Mouse (Mus musculus): ENCODE data around the gene Depdc1b. TPM values are rescaled to one million over a fixed set of nuclear protein-coding genes. Genes with fewer than 3 reads are reported as not detected.

The Depdc1b gene
- polyA plus RNA-seq, 1 experiment from 2014 or later, result 6.4 TPM

GRCm38 (mm10) chr13:108337340-108337739 lies 21.2 kb downstream of the Depdc1b start:
- H3K36me3 ChIP-seq (ENCODE audit: control insufficient read depth, insufficient read depth), result no peaks in the 10 kb centered on the region
- peaks cover 3% of the 10 kb centered on the region; the same call in 1 of the 2 replicates for H3K4me1 ChIP-seq (ENCODE audit: control insufficient read depth, insufficient read depth, low read length)
- no peak overlapping the region for H3K27ac ChIP-seq (ENCODE audit: low read length)
- ATAC-seq (replicated peaks; ENCODE audit: extremely low read depth, insufficient read depth, low FRiP score), result no peak
- H3K9me3 ChIP-seq (replicated peaks; ENCODE audit: control insufficient read depth, low read length), result no peaks in the 10 kb centered on the region
- no peaks in the 10 kb centered on the region for H3K27me3 ChIP-seq (ENCODE audit: control insufficient read depth, insufficient read depth, low read length)
- no peak overlapping the region for H3K4me2 ChIP-seq (ENCODE audit: low read depth, low read length)
- 89% methylated on average over 6 of the region's 6 CpGs for WGBS
- H3K4me3 ChIP-seq (ENCODE audit: low read length), result no peak overlapping the region
- H3K9ac ChIP-seq (ENCODE audit: low read length), result no peak overlapping the region

GRCm38 (mm10) chr13:108338076-108338836 lies 22.1 kb downstream of the Depdc1b start:
- Histone ChIP-seq H3K9me3 (replicated peaks; ENCODE audit: control insufficient read depth, low read length) (no peaks in the 10 kb centered on the region), H3K27me3 (ENCODE audit: control insufficient read depth, insufficient read depth, low read length) (no peaks in the 10 kb centered on the region), H3K4me2 (ENCODE audit: low read depth, low read length) (no peak overlapping the region), H3K9ac (ENCODE audit: low read length) (no peak overlapping the region), H3K36me3 (ENCODE audit: control insufficient read depth, insufficient read depth) (no peaks in the 10 kb centered on the region), H3K4me3 (ENCODE audit: low read length) (no peak overlapping the region), H3K27ac (ENCODE audit: low read length) (no peak overlapping the region), H3K4me1 (ENCODE audit: control insufficient read depth, insufficient read depth, low read length) (peaks cover 3% of the 10 kb centered on the region; the same call in 1 of the 2 replicates)
- no peak for ATAC-seq (replicated peaks; ENCODE audit: extremely low read depth, insufficient read depth, low FRiP score)
- 73% methylated on average over 7 of the region's 7 CpGs for WGBS

GRCm38 (mm10) chr13:108339907-108340596 lies 23.9 kb downstream of the Depdc1b start:
- Histone ChIP-seq H3K36me3 (ENCODE audit: control insufficient read depth, insufficient read depth) (no peaks in the 10 kb centered on the region), H3K4me2 (ENCODE audit: low read depth, low read length) (no peak overlapping the region), H3K4me1 (ENCODE audit: control insufficient read depth, insufficient read depth, low read length) (peaks cover 3% of the 10 kb centered on the region; the same call in 1 of the 2 replicates), H3K9me3 (replicated peaks; ENCODE audit: control insufficient read depth, low read length) (no peaks in the 10 kb centered on the region), H3K9ac (ENCODE audit: low read length) (no peak overlapping the region), H3K27ac (ENCODE audit: low read length) (no peak overlapping the region), H3K27me3 (ENCODE audit: control insufficient read depth, insufficient read depth, low read length) (no peaks in the 10 kb centered on the region), H3K4me3 (ENCODE audit: low read length) (no peak overlapping the region)
- 73% methylated on average over 10 of the region's 10 CpGs for WGBS
- no peak for ATAC-seq (replicated peaks; ENCODE audit: extremely low read depth, insufficient read depth, low FRiP score)

GRCm38 (mm10) chr13:108341585-108341984 lies 25.5 kb downstream of the Depdc1b start:
- ATAC-seq (replicated peaks; ENCODE audit: extremely low read depth, insufficient read depth, low FRiP score), result no peak
- 76% methylated on average over 7 of the region's 7 CpGs for WGBS

GRCm38 (mm10) chr13:108345756-108346155 lies 29.6 kb downstream of the Depdc1b start:
- H3K9me3 ChIP-seq (replicated peaks; ENCODE audit: control insufficient read depth, low read length), result no peaks in the 10 kb centered on the region
- H3K27me3 ChIP-seq (ENCODE audit: control insufficient read depth, insufficient read depth, low read length), result no peaks in the 10 kb centered on the region
- H3K9ac ChIP-seq (ENCODE audit: low read length), result no peak overlapping the region
- 73% methylated on average over 4 of the region's 4 CpGs for WGBS
- H3K27ac ChIP-seq (ENCODE audit: low read length), result no peak overlapping the region
- no peak overlapping the region for H3K4me2 ChIP-seq (ENCODE audit: low read depth, low read length)
- 0 out of 2 replicates have a peak, but pooled peaks cover 2% of the 10 kb centered on the region for H3K4me1 ChIP-seq (ENCODE audit: control insufficient read depth, insufficient read depth, low read length)
- ATAC-seq (replicated peaks; ENCODE audit: extremely low read depth, insufficient read depth, low FRiP score), result no peak
- no peaks in the 10 kb centered on the region for H3K36me3 ChIP-seq (ENCODE audit: control insufficient read depth, insufficient read depth)
- H3K4me3 ChIP-seq (ENCODE audit: low read length), result no peak overlapping the region

More at GRCm38 (mm10) chr13:108341585-108341984, 25.5 kb downstream of the Depdc1b start:
- Histone ChIP-seq H3K4me2 (ENCODE audit: low read depth, low read length) (no peak overlapping the region), H3K4me1 (ENCODE audit: control insufficient read depth, insufficient read depth, low read length) (no peaks in the 10 kb centered on the region), H3K4me3 (ENCODE audit: low read length) (no peak overlapping the region), H3K9me3 (replicated peaks; ENCODE audit: control insufficient read depth, low read length) (no peaks in the 10 kb centered on the region), H3K27ac (ENCODE audit: low read length) (no peak overlapping the region), H3K9ac (ENCODE audit: low read length) (no peak overlapping the region), H3K27me3 (ENCODE audit: control insufficient read depth, insufficient read depth, low read length) (no peaks in the 10 kb centered on the region), H3K36me3 (ENCODE audit: control insufficient read depth, insufficient read depth) (no peaks in the 10 kb centered on the region)

- no peaks in the 10 kb centered on the region for H3K27me3 ChIP-seq (ENCODE audit: control insufficient read depth, insufficient read depth, low read length)
- no peak for ATAC-seq (replicated peaks; ENCODE audit: extremely low read depth, insufficient read depth, low FRiP score)
- H3K4me3 ChIP-seq (ENCODE audit: low read length), result no peak overlapping the region
- H3K36me3 ChIP-seq (ENCODE audit: control insufficient read depth, insufficient read depth), result no peaks in the 10 kb centered on the region
- H3K9me3 ChIP-seq (replicated peaks; ENCODE audit: control insufficient read depth, low read length), result no peaks in the 10 kb centered on the region
- H3K4me1 ChIP-seq (ENCODE audit: control insufficient read depth, insufficient read depth, low read length), result 0 out of 2 replicates have a peak, but pooled peaks cover 2% of the 10 kb centered on the region
- 43% methylated on average over 4 of the region's 4 CpGs for WGBS
- H3K9ac ChIP-seq (ENCODE audit: low read length), result no peak overlapping the region
- no peak overlapping the region for H3K4me2 ChIP-seq (ENCODE audit: low read depth, low read length)
- H3K27ac ChIP-seq (ENCODE audit: low read length), result no peak overlapping the region
Measured at GRCm38 (mm10) chr13:108347016-108347415, 30.9 kb downstream of the Depdc1b start.

- WGBS, result 68% methylated on average over 5 of the region's 5 CpGs
- ATAC-seq (replicated peaks; ENCODE audit: extremely low read depth, insufficient read depth, low FRiP score), result no peak
Measured at GRCm38 (mm10) chr13:108349624-108350023, 33.5 kb downstream of the Depdc1b start.

GRCm38 (mm10) chr13:108353781-108354180 lies 37.6 kb downstream of the Depdc1b start:
- no peak for ATAC-seq (replicated peaks; ENCODE audit: extremely low read depth, insufficient read depth, low FRiP score)
- H3K36me3 ChIP-seq (ENCODE audit: control insufficient read depth, insufficient read depth), result no peaks in the 10 kb centered on the region
- 79% methylated on average over 5 of the region's 5 CpGs for WGBS

More at GRCm38 (mm10) chr13:108349624-108350023, 33.5 kb downstream of the Depdc1b start:
- no peak overlapping the region for H3K27ac ChIP-seq (ENCODE audit: low read length)
- H3K9me3 ChIP-seq (replicated peaks; ENCODE audit: control insufficient read depth, low read length), result no peaks in the 10 kb centered on the region
- no peaks in the 10 kb centered on the region for H3K36me3 ChIP-seq (ENCODE audit: control insufficient read depth, insufficient read depth)
- H3K4me2 ChIP-seq (ENCODE audit: low read depth, low read length), result no peak overlapping the region
- no peak overlapping the region for H3K4me3 ChIP-seq (ENCODE audit: low read length)
- 0 out of 2 replicates have a peak, but pooled peaks cover 2% of the 10 kb centered on the region for H3K4me1 ChIP-seq (ENCODE audit: control insufficient read depth, insufficient read depth, low read length)
- H3K9ac ChIP-seq (ENCODE audit: low read length), result no peak overlapping the region
- no peaks in the 10 kb centered on the region for H3K27me3 ChIP-seq (ENCODE audit: control insufficient read depth, insufficient read depth, low read length)

More at GRCm38 (mm10) chr13:108353781-108354180, 37.6 kb downstream of the Depdc1b start:
- Histone ChIP-seq H3K4me1 (ENCODE audit: control insufficient read depth, insufficient read depth, low read length) (0 out of 2 replicates have a peak, but pooled peaks cover 2% of the 10 kb centered on the region), H3K4me3 (ENCODE audit: low read length) (no peak overlapping the region), H3K9ac (ENCODE audit: low read length) (no peak overlapping the region), H3K9me3 (replicated peaks; ENCODE audit: control insufficient read depth, low read length) (no peaks in the 10 kb centered on the region), H3K27me3 (ENCODE audit: control insufficient read depth, insufficient read depth, low read length) (no peaks in the 10 kb centered on the region), H3K4me2 (ENCODE audit: low read depth, low read length) (no peak overlapping the region), H3K27ac (ENCODE audit: low read length) (no peak overlapping the region)

Data from heart, embryonic 16.5 days (tissue).